Mouse (Mus musculus) right cerebral cortex, postnatal 14 days (tissue): Measurements from ENCODE around the gene Pou5f2.
A peak's percentile ranks its signal among the peaks of the same experiment; 100 is the strongest.

Experiments used
- DNase-seq: peaks from one replicate; pipeline ENCODE4 v3.0.0; 2022

Pou5f2 gene

GRCm38 (mm10) chr13:78024683-78025294 is at the start of gene Pou5f2:
Gene Pou5f2, plus strand, starts transcription at chr13:78024902.
- no peak for DNase-seq

GRCm38 (mm10) chr13:77976248-77976647 is 48.5 kb upstream of the Pou5f2 start:
- no peak for DNase-seq

GRCm38 (mm10) chr13:77977121-77977520 is 47.6 kb upstream of the Pou5f2 start:
- no peak for DNase-seq

- peak; percentile 54 for DNase-seq
These were observed 42.4 kb upstream of the Pou5f2 start for GRCm38 (mm10) chr13:77982105-77982851.

- DNase-seq, result no peak
These were observed 41.9 kb upstream of the Pou5f2 start for GRCm38 (mm10) chr13:77982852-77983202.

- DNase-seq, result no peak
These were observed 33.4 kb upstream of the Pou5f2 start for GRCm38 (mm10) chr13:77991189-77991886.

GRCm38 (mm10) chr13:78004649-78005048 is 20.1 kb upstream of the Pou5f2 start:
- no peak for DNase-seq

GRCm38 (mm10) chr13:78005344-78005743 is 19.4 kb upstream of the Pou5f2 start:
- DNase-seq, result no peak

- no peak for DNase-seq
These were observed 14.5 kb upstream of the Pou5f2 start for GRCm38 (mm10) chr13:78010176-78010575.

- no peak for DNase-seq
These were observed 8.1 kb downstream of the Pou5f2 start for GRCm38 (mm10) chr13:78032821-78033220.

GRCm38 (mm10) chr13:78037203-78037602 is 12.5 kb downstream of the Pou5f2 start:
- no peak for DNase-seq

GRCm38 (mm10) chr13:78043203-78043602 is 18.5 kb downstream of the Pou5f2 start:
- DNase-seq, result no peak

GRCm38 (mm10) chr13:78045116-78045515 is 20.4 kb downstream of the Pou5f2 start:
- no peak for DNase-seq
